Comparison of ENCODE assay signal across 9 mouse cellular contexts in genomic region chr15:84466458-84467267, GRCm38 (mm10). TPM values are rescaled to one million over a fixed set of nuclear protein-coding genes. Genes with fewer than 3 reads are reported as not detected.
DNase-seq lines count a peak whose midpoint lies in the region; ATAC-seq and TF ChIP-seq lines count a peak whose summit lies in the region.
"Had no signal": no experiment of that assay in that cellular context is flagged by ENCODE, and none has a peak within 500 bp of the region (broad histone marks: within the 10 kb centered on the region; RNA-seq: fewer than 3 reads in every experiment).

No protein-coding gene starts in this region.

- 48% methylated on average over 13 of the region's 13 CpGs for WGBS in kidney, postnatal 0 days
- WGBS in forebrain, embryonic 13.5 days = 30% methylated on average over 13 of the region's 13 CpGs
- WGBS in limb, embryonic 14.5 days = 41% methylated on average over 13 of the region's 13 CpGs
- 39% methylated on average over 13 of the region's 13 CpGs for WGBS in neural tube, embryonic 13.5 days

- no peak for TF ChIP-seq CTCF in kidney, postnatal 0 days (IDR thresholded peaks at IDR 0.05; ENCODE audit: low read depth)

- H3K9me3 ChIP-seq in kidney, postnatal 0 days (replicated peaks; ENCODE audit: low read length) = no peaks in the 10 kb centered on the region
- H3K9me3 ChIP-seq in forebrain, embryonic 13.5 days (replicated peaks) = no peaks in the 10 kb centered on the region
- no peaks in the 10 kb centered on the region for H3K9me3 ChIP-seq in limb, embryonic 14.5 days (ENCODE audit: control insufficient read depth, low read length)
- no peaks in the 10 kb centered on the region for H3K9me3 ChIP-seq in neural tube, embryonic 13.5 days

- DNase-seq in kidney, postnatal 0 days (ENCODE audit: low spot score) = peak; percentile 51
- DNase-seq in kidney, postnatal 10 days = no peak
- DNase-seq in limb, embryonic 14.5 days (ENCODE audit: low spot score) = peak; percentile 38
- DNase-seq in layer of hippocampus, adult 11-12 months (ENCODE audit: low spot score) = no peak
- no peak for DNase-seq in cerebellum, adult 9-11 months
- no peak for DNase-seq in thymus, postnatal 10 days (ENCODE audit: low spot score in 2 of 2)

- no peak for TF ChIP-seq POLR2A in limb, embryonic 14.5 days (IDR thresholded peaks at IDR 0.05; ENCODE audit: borderline replicate concordance, extremely low read depth, insufficient read depth, insufficient read length)

- no peak overlapping the region for H3K27ac ChIP-seq in kidney, postnatal 0 days
- peak overlapping the region; percentile 65 for H3K27ac ChIP-seq in forebrain, embryonic 13.5 days
- 0 out of 2 replicates have a peak overlapping the region, but pooled peaks have one; percentile 1 for H3K27ac ChIP-seq in limb, embryonic 14.5 days (replicated peaks; ENCODE audit: low read depth, low read length)
- H3K27ac ChIP-seq in neural tube, embryonic 13.5 days (replicated peaks) = peak overlapping the region; percentile 74

- no peak overlapping the region for H3K4me2 ChIP-seq in kidney, postnatal 0 days (ENCODE audit: low read length)
- no peak overlapping the region for H3K4me2 ChIP-seq in forebrain, embryonic 13.5 days
- H3K4me2 ChIP-seq in limb, embryonic 14.5 days (replicated peaks; ENCODE audit: low read depth, low read length, severe bottlenecking) = no peak overlapping the region
- no peak overlapping the region for H3K4me2 ChIP-seq in neural tube, embryonic 13.5 days

- no peaks in the 10 kb centered on the region for H3K4me1 ChIP-seq in kidney, postnatal 0 days (replicated peaks; ENCODE audit: insufficient read depth, low read length)
- peaks cover 20% of the 10 kb centered on the region for H3K4me1 ChIP-seq in forebrain, embryonic 13.5 days
- peaks cover 9% of the 10 kb centered on the region; the same call in 1 of the 2 replicates for H3K4me1 ChIP-seq in limb, embryonic 14.5 days (ENCODE audit: control insufficient read depth, insufficient read depth, low read length)
- H3K4me1 ChIP-seq in neural tube, embryonic 13.5 days (replicated peaks) = peaks cover 21% of the 10 kb centered on the region

- no peak overlapping the region for H3K4me3 ChIP-seq in kidney, postnatal 0 days (replicated peaks; ENCODE audit: low read depth, low read length)
- no peak overlapping the region for H3K4me3 ChIP-seq in forebrain, embryonic 13.5 days
- no peak overlapping the region for H3K4me3 ChIP-seq in limb, embryonic 14.5 days (replicated peaks; ENCODE audit: low read length)
- no peak overlapping the region for H3K4me3 ChIP-seq in neural tube, embryonic 13.5 days
- H3K4me3 ChIP-seq: erythroblast, embryonic 14.5 days had no signal

- no peaks in the 10 kb centered on the region for H3K36me3 ChIP-seq in kidney, postnatal 0 days (ENCODE audit: insufficient read depth, low read length)
- H3K36me3 ChIP-seq in forebrain, embryonic 13.5 days (ENCODE audit: poor library complexity, severe bottlenecking) = no peaks in the 10 kb centered on the region
- no peaks in the 10 kb centered on the region for H3K36me3 ChIP-seq in limb, embryonic 14.5 days (ENCODE audit: control insufficient read depth, insufficient read depth, low read length)
- no peaks in the 10 kb centered on the region for H3K36me3 ChIP-seq in neural tube, embryonic 13.5 days

- no peak overlapping the region for H3K9ac ChIP-seq in kidney, postnatal 0 days (ENCODE audit: low read depth, low read length)
- no peak overlapping the region for H3K9ac ChIP-seq in forebrain, embryonic 13.5 days
- H3K9ac ChIP-seq in limb, embryonic 14.5 days (ENCODE audit: low read depth, low read length, severe bottlenecking) = no peak overlapping the region
- H3K9ac ChIP-seq in neural tube, embryonic 13.5 days = peak overlapping the region; percentile 19; the same call in 1 of the 2 replicates

- no peaks in the 10 kb centered on the region for H3K27me3 ChIP-seq in kidney, postnatal 0 days (ENCODE audit: insufficient read depth, low read length)
- peaks cover 6% of the 10 kb centered on the region; the same call in 1 of the 2 replicates for H3K27me3 ChIP-seq in forebrain, embryonic 13.5 days
- no peaks in the 10 kb centered on the region for H3K27me3 ChIP-seq in limb, embryonic 14.5 days (ENCODE audit: control insufficient read depth, insufficient read depth, low read length)
- no peaks in the 10 kb centered on the region for H3K27me3 ChIP-seq in neural tube, embryonic 13.5 days

- no peak for ATAC-seq in kidney, postnatal 0 days (replicated peaks; ENCODE audit: low FRiP score, low read depth)
- peak; percentile 58; the same call in 1 of the 2 replicates for ATAC-seq in forebrain, embryonic 13.5 days
- no peak for ATAC-seq in limb, embryonic 14.5 days (ENCODE audit: low FRiP score, low read depth)
- no peak for ATAC-seq in neural tube, embryonic 13.5 days (ENCODE audit: low read depth)

RNA-seq across cellular contexts. Expression of gene Shisal1, which starts 19.8 kb away (rescaled TPM):
- 1.8 and 2.1 TPM in 2 replicates for polyA plus RNA-seq in kidney, postnatal 0 days (2015; fragmentation: Nextera tagmentation; extraction: Ambion mirVana)
- 6.1 TPM in 2 replicates for polyA plus RNA-seq in forebrain, embryonic 13.5 days (2015; fragmentation: Nextera tagmentation; extraction: Ambion mirVana)
- 7.7 and 8.7 TPM in 2 replicates for polyA plus RNA-seq in limb, embryonic 14.5 days (2012; rRNA removed)
- 4.9 and 5.8 TPM in 2 replicates for polyA plus RNA-seq in limb, embryonic 14.5 days (2014; fragmentation: Nextera tagmentation; extraction: Ambion mirVana)
- 10.1 and 13.4 TPM in 2 replicates for polyA plus RNA-seq in neural tube, embryonic 13.5 days (2015; fragmentation: Nextera tagmentation; extraction: Ambion mirVana)
- polyA plus RNA-seq: erythroblast, embryonic 14.5 days had no signal

Comparison
In these comparisons a context has a peak if more than half of its experiments do, and no peak if none do; other contexts are left out.
1. DNase-seq: peak in kidney, postnatal 0 days (single experiment) and limb, embryonic 14.5 days (single experiment); none in kidney, postnatal 10 days (single experiment), layer of hippocampus, adult 11-12 months (single experiment), cerebellum, adult 9-11 months (single experiment) and thymus, postnatal 10 days (0 of 2).